Mouse (Mus musculus) CH12.LX (cell line): ENCODE measurements around the gene Gab1. TPM values are rescaled to one million over a fixed set of nuclear protein-coding genes. Genes with fewer than 3 reads are reported as not detected.

Experiments
- DNase-seq: peaks from one replicate; pipeline ENCODE4 v3.0.0-alpha.2; 2013; ENCODE audit errors: extremely low read depth
- H3K27ac ChIP-seq: 2 replicates; pipeline ENCODE4 v1.5.1; 2012; ENCODE audit warnings: low read depth, mild to moderate bottlenecking, control low read depth, moderate library complexity; ENCODE audit not compliant: insufficient read depth
- H3K27me3 ChIP-seq: replicated peaks from 2 replicates; pipeline ENCODE3; 2012; ENCODE audit warnings: inconsistent platforms
- H3K36me3 ChIP-seq, 2 experiments: replicated peaks in 1 of 2; 2 replicates each; pipeline versions ENCODE3 to v1.6.1; 2012; ENCODE audit warnings: inconsistent platforms in 1 of 2, low read length in 1 of 2, mild to moderate bottlenecking in 1 of 2, mixed read lengths in 1 of 2, moderate library complexity in 1 of 2; ENCODE audit not compliant: control insufficient read depth in 1 of 2, insufficient read depth in 1 of 2
- H3K4me1 ChIP-seq, 2 experiments: 2 replicates each; pipeline ENCODE4 v1.6.1; 2012; ENCODE audit warnings: inconsistent platforms in 1 of 2, moderate library complexity in 1 of 2; ENCODE audit not compliant: insufficient read depth in 2 of 2, control insufficient read depth in 1 of 2
- H3K4me2 ChIP-seq: 2 replicates; pipeline ENCODE4 v1.6.1; 2012; ENCODE audit warnings: low read depth, mild to moderate bottlenecking, control low read depth; ENCODE audit not compliant: poor library complexity, insufficient read depth, severe bottlenecking
- H3K4me3 ChIP-seq, 3 experiments: fragments of 150-350 bp in 1 of 3; sonication (generic) in 1 of 3; replicated peaks in 1 of 3; 2 replicates each; pipeline versions ENCODE3 to v1.5.1; 2011 to 2012; ENCODE audit warnings: low read depth in 2 of 3, low read length in 2 of 3, mild to moderate bottlenecking in 2 of 3, moderate library complexity in 2 of 3, control low read depth in 1 of 3, improper control_type of control experiment in 1 of 3, inconsistent platforms in 1 of 3, mixed read lengths in 1 of 3; ENCODE audit not compliant: poor library complexity in 1 of 3
- H3K79me2 ChIP-seq: replicated peaks from 2 replicates; pipeline ENCODE4 v1.6.1; 2012; ENCODE audit warnings: mild to moderate bottlenecking, moderate library complexity; ENCODE audit not compliant: control insufficient read depth, poor library complexity, insufficient read depth, severe bottlenecking; ENCODE audit errors: extremely low read depth
- H3K9ac ChIP-seq: 2 replicates; pipeline ENCODE4 v1.6.1; 2012; ENCODE audit warnings: low read depth, mild to moderate bottlenecking, control low read depth, moderate library complexity; ENCODE audit not compliant: insufficient read depth
- H3K9me3 ChIP-seq: replicated peaks from 2 replicates; pipeline ENCODE3; 2012; ENCODE audit warnings: low read length, inconsistent platforms, mixed read lengths
- CTCF ChIP-seq, 2 experiments: IDR thresholded peaks in 1 of 2; conservative IDR thresholded peaks in 1 of 2; 2 replicates each; pipeline ENCODE4 v1.5.1; 2011 to 2012; ENCODE audit warnings: low read depth in 2 of 2, low read length in 2 of 2, improper control_type of control experiment in 1 of 2, inconsistent platforms in 1 of 2, mild to moderate bottlenecking in 1 of 2, moderate library complexity in 1 of 2
- E2F4 ChIP-seq: IDR thresholded peaks from 2 replicates; pipeline ENCODE4 v1.6.1; 2011; ENCODE audit warnings: low read depth, low read length, improper control_type of control experiment; ENCODE audit not compliant: insufficient replicate concordance
- GABPA ChIP-seq: IDR thresholded peaks from 2 replicates; pipeline ENCODE4 v1.6.1; 2012; ENCODE audit warnings: low read depth, low read length, improper control_type of control experiment, inconsistent platforms; ENCODE audit not compliant: insufficient replicate concordance
- JUND ChIP-seq: conservative IDR thresholded peaks from 2 replicates; pipeline ENCODE4 v1.6.1; 2011; ENCODE audit warnings: low read depth, low read length, improper control_type of control experiment
- MEF2A ChIP-seq: IDR thresholded peaks from 2 replicates; pipeline ENCODE4 v1.6.1; 2014; ENCODE audit warnings: low read depth, mild to moderate bottlenecking, inconsistent platforms, low read length, improper control_type of control experiment, borderline replicate concordance
- NRF1 ChIP-seq: IDR thresholded peaks from 2 replicates; pipeline ENCODE4 v1.6.1; 2014; ENCODE audit warnings: low read depth, mild to moderate bottlenecking, inconsistent platforms, low read length, improper control_type of control experiment, moderate library complexity
- POLR2AphosphoS2 ChIP-seq: IDR thresholded peaks from 2 replicates; pipeline ENCODE4 v1.6.1; 2011; ENCODE audit warnings: low read depth, low read length, improper control_type of control experiment
- RAD21 ChIP-seq: IDR thresholded peaks from 2 replicates; pipeline ENCODE4 v1.6.1; 2011; ENCODE audit warnings: low read depth, mild to moderate bottlenecking, low read length, improper control_type of control experiment, moderate library complexity
- RCOR1 ChIP-seq: conservative IDR thresholded peaks from 2 replicates; pipeline ENCODE4 v1.6.1; 2012; ENCODE audit warnings: low read depth, mild to moderate bottlenecking, inconsistent platforms, low read length, improper control_type of control experiment
- SMC3 ChIP-seq: IDR thresholded peaks from 2 replicates; pipeline ENCODE4 v1.6.1; 2011; ENCODE audit warnings: low read depth, low read length, improper control_type of control experiment
- TCF12 ChIP-seq: IDR thresholded peaks from 2 replicates; pipeline ENCODE4 v1.6.1; 2014; ENCODE audit warnings: low read depth, mild to moderate bottlenecking, inconsistent platforms, low read length, improper control_type of control experiment
- USF1 ChIP-seq: IDR thresholded peaks from 2 replicates; pipeline ENCODE4 v1.6.1; 2014; ENCODE audit warnings: low read depth, mild to moderate bottlenecking, inconsistent platforms, low read length, improper control_type of control experiment
- USF2 ChIP-seq: conservative IDR thresholded peaks from 2 replicates; pipeline ENCODE4 v1.6.1; 2011; ENCODE audit warnings: low read depth, low read length, improper control_type of control experiment
- ZC3H11A ChIP-seq: IDR thresholded peaks from 2 replicates; pipeline ENCODE4 v1.6.1; 2012; ENCODE audit warnings: low read depth, mild to moderate bottlenecking, inconsistent platforms, low read length, improper control_type of control experiment
- dilution Hi-C: fragments of 300-500 bp; cut with MboI; formaldehyde crosslinking; loops from 2 replicates; pipeline ENCODE4 v1.14.3; 2020; ENCODE audit warnings: low sequenced_read_pairs; ENCODE audit not compliant: extremely low pct_unique_long_range_greater_than_20kb, extremely low pct_ligation_motif_present
- in situ Hi-C: fragments of 300-500 bp; cut with MboI; formaldehyde crosslinking; loops from 3 replicates; pipeline ENCODE4 v1.14.3; 2019; ENCODE audit warnings: low sequenced_read_pairs, low pct_ligation_motif_present, low pct_unique_long_range_greater_than_20kb, mixed read lengths
- polyA plus RNA-seq: library from polyadenylated mRNA; unstranded; fragments of >175 nt; gene quantifications from 2 replicates; pipeline ENCODE4 v1.2.1, GENCODE M21; 2012; ENCODE audit warnings: low read depth; ENCODE audit not compliant: insufficient read length
- total RNA-seq, 2 experiments: library from RNA; depleted of rRNA; stranded (reverse); fragments of 300-350 nt in 1 of 2; fragments of >200 nt in 1 of 2; gene quantifications; 2 replicates each; pipeline ENCODE4 v1.2.3; 2012 to 2014

Gab1 gene
- total and polyA plus RNA-seq, 3 experiments: 0.08 TPM; not detected in 2

DNA sequence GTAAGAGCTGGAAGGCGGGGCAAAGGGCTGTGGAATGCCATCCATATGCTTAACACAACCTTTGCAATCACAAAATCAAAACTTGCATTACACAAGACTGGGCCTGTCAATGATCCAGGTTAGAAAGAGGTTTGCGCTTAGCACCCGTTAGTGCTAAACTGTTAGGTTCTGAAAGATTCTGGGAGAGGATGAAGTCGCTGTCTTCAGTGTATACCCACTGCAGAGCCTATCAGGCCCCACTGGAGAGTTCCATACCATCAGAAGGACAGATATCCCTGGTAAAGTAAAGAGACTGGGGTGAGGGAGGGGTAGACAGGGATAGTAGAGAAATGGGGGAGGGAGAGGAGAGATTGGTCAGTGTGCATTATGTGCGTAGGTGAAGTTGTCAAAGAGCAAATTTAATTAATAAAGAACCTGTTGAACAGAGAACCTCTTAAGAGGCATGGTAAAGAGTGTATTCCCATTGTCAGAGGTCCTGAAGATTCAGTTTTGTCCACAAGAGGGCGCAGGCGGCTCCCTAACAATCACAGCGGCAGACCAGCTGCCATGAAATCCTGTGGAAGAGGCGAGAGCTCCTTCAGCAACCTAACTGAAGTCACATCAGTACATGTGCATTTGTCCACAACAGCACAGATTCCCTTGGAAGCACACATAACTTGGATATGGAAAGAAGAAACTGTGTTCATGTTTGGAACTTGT lies 127.2 kb downstream of the Gab1 start:
- Histone ChIP-seq H3K9me3 (no peaks in the 10 kb centered on the region), H3K4me3 (no peak overlapping the region), H3K27me3 (no peaks in the 10 kb centered on the region), H3K4me2 (no peak overlapping the region), H3K79me2 (no peaks in the 10 kb centered on the region), H3K9ac (no peak overlapping the region), H3K36me3 (no peaks in the 10 kb centered on the region), H3K27ac (no peak overlapping the region), H3K4me1 (peaks cover 0 to 5% of the 10 kb centered on the region in 2 experiments; a peak in 1 of 4 replicates)
- in situ Hi-C loops: no loop called here
- dilution Hi-C loops: no loop called here
- TF ChIP-seq JUND: no peak
- TF ChIP-seq E2F4: no peak
- peak; percentile 73 for TF ChIP-seq RAD21
- peak; percentile 46; the same call in 1 of the 2 replicates for TF ChIP-seq ZC3H11A
- 0 out of 2 replicates have a peak, but pooled peaks have one; percentile 11 for TF ChIP-seq MEF2A
- TF ChIP-seq GABPA: no peak
- peak; percentile 58 to 83 for TF ChIP-seq CTCF (conservative IDR thresholded peaks at IDR 0.05 in 1 of 2, IDR thresholded peaks at IDR 0.05 in 1 of 2; ENCODE audit: low read depth in 2 of 2, low read length in 2 of 2)
- TF ChIP-seq SMC3: peak; percentile 85
- peak; percentile 77 for DNase-seq

DNA sequence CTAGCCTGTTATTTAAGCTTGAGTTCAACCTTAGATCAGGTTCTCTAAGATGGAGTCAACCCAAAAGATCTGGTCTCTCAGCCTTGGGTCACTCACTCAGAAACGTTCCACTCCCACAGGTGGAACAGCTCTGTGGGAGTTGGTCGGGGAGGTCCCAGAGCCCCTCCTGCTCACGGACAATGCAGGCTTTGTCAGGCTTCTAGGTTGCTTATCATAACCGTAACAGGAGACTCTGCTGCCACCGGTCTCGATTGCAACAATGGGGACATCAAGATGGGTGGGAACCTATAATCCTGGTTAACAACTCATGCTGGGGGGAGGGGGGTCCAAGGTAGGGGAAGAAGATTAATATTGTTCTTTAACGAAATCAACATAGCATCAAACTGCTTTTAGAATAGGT lies 127.9 kb downstream of the Gab1 start:
- Histone ChIP-seq H3K4me1 (peaks cover 0 to 5% of the 10 kb centered on the region in 2 experiments; a peak in 1 of 4 replicates), H3K4me3 (no peak overlapping the region), H3K27ac (no peak overlapping the region), H3K4me2 (no peak overlapping the region), H3K9me3 (no peaks in the 10 kb centered on the region), H3K36me3 (no peaks in the 10 kb centered on the region), H3K79me2 (no peaks in the 10 kb centered on the region), H3K9ac (no peak overlapping the region), H3K27me3 (no peaks in the 10 kb centered on the region)
- TF ChIP-seq POLR2AphosphoS2 (no peak), TCF12 (no peak), NRF1 (no peak), RCOR1 (no peak), USF1 (no peak), SMC3 (no peak), USF2 (no peak)
- DNase-seq: no peak
- in situ Hi-C loops: no loop called here
- dilution Hi-C loops: no loop called here
